ENCODE assay signal across 7 mouse cellular contexts in genomic region chr12:77240372-77240771, GRCm38 (mm10). TPM values are rescaled to one million over a fixed set of nuclear protein-coding genes. Genes with fewer than 3 reads are reported as not detected.
DNase-seq lines count a peak whose midpoint lies in the region; ATAC-seq and TF ChIP-seq lines count a peak whose summit lies in the region.

No protein-coding gene starts in this region.

- DNase-seq in lung, embryonic 14.5 days: peak; percentile 40
- no peak for DNase-seq in lung, adult 18-20 months
- peak; percentile 35 for DNase-seq in c-Kit-positive CD71-positive TER-119-negative erythroid progenitor cells, embryonic 14.5 days (ENCODE audit: low read depth)
- DNase-seq in gastrocnemius, postnatal 25 days: no peak
- DNase-seq in adrenal gland, postnatal 4 days (ENCODE audit: low spot score in 2 of 2): no peak

- TF ChIP-seq CTCF in lung, embryonic 14.5 days (IDR thresholded peaks at IDR 0.05; ENCODE audit: low read depth): no peak

- no peak overlapping the region for H3K9ac ChIP-seq in lung, embryonic 14.5 days
- H3K9ac ChIP-seq in hindbrain, embryonic 13.5 days: no peak overlapping the region
- H3K9ac ChIP-seq in neural tube, embryonic 13.5 days: no peak overlapping the region

- ATAC-seq in lung, embryonic 14.5 days (ENCODE audit: insufficient read depth): no peak
- no peak for ATAC-seq in hindbrain, embryonic 13.5 days (ENCODE audit: low FRiP score)
- ATAC-seq in neural tube, embryonic 13.5 days (ENCODE audit: low read depth): no peak

- peak overlapping the region; percentile 41; the same call in 1 of the 2 replicates for H3K4me2 ChIP-seq in lung, embryonic 14.5 days
- H3K4me2 ChIP-seq in hindbrain, embryonic 13.5 days: peak overlapping the region; percentile 83
- H3K4me2 ChIP-seq in neural tube, embryonic 13.5 days: peak overlapping the region; percentile 83

- H3K4me3 ChIP-seq in lung, embryonic 14.5 days (ENCODE audit: low read depth, low read length): peak overlapping the region; percentile 8; the same call in 1 of the 2 replicates
- peak overlapping the region; percentile 31 for H3K4me3 ChIP-seq in hindbrain, embryonic 13.5 days
- peak overlapping the region; percentile 27 for H3K4me3 ChIP-seq in neural tube, embryonic 13.5 days

- H3K27me3 ChIP-seq in lung, embryonic 14.5 days (ENCODE audit: insufficient read depth, low read length): no peaks in the 10 kb centered on the region
- no peaks in the 10 kb centered on the region for H3K27me3 ChIP-seq in hindbrain, embryonic 13.5 days
- no peaks in the 10 kb centered on the region for H3K27me3 ChIP-seq in neural tube, embryonic 13.5 days

- no peaks in the 10 kb centered on the region for H3K36me3 ChIP-seq in lung, embryonic 14.5 days (ENCODE audit: insufficient read depth)
- H3K36me3 ChIP-seq in hindbrain, embryonic 13.5 days: no peaks in the 10 kb centered on the region
- H3K36me3 ChIP-seq in neural tube, embryonic 13.5 days: no peaks in the 10 kb centered on the region

- no peaks in the 10 kb centered on the region for H3K9me3 ChIP-seq in lung, embryonic 14.5 days (ENCODE audit: low read depth, low read length)
- no peaks in the 10 kb centered on the region for H3K9me3 ChIP-seq in hindbrain, embryonic 13.5 days
- H3K9me3 ChIP-seq in neural tube, embryonic 13.5 days: no peaks in the 10 kb centered on the region

- 31% methylated on average over 6 of the region's 6 CpGs for WGBS in lung, embryonic 14.5 days
- WGBS in hindbrain, embryonic 13.5 days: 58% methylated on average over 6 of the region's 6 CpGs
- 59% methylated on average over 6 of the region's 6 CpGs for WGBS in neural tube, embryonic 13.5 days

- H3K27ac ChIP-seq in lung, embryonic 14.5 days (ENCODE audit: low read depth): no peak overlapping the region
- no peak overlapping the region for H3K27ac ChIP-seq in hindbrain, embryonic 13.5 days
- no peak overlapping the region for H3K27ac ChIP-seq in neural tube, embryonic 13.5 days (replicated peaks)

- no peaks in the 10 kb centered on the region for H3K4me1 ChIP-seq in lung, embryonic 14.5 days (ENCODE audit: insufficient read depth)
- peaks cover 5% of the 10 kb centered on the region; the same call in 1 of the 2 replicates for H3K4me1 ChIP-seq in hindbrain, embryonic 13.5 days (replicated peaks)
- H3K4me1 ChIP-seq in neural tube, embryonic 13.5 days (replicated peaks): peaks cover 13% of the 10 kb centered on the region

RNA-seq across cellular contexts. Expression of gene Fut8, which starts 2.4 kb away (rescaled TPM):
- polyA plus RNA-seq in lung, embryonic 14.5 days (2014; fragmentation: Nextera tagmentation; extraction: Ambion mirVana): 28.5 and 29.4 TPM in 2 replicates
- 49.3 and 50.7 TPM in 2 replicates for polyA plus RNA-seq in hindbrain, embryonic 13.5 days (2015; fragmentation: Nextera tagmentation; extraction: Ambion mirVana)
- polyA plus RNA-seq in neural tube, embryonic 13.5 days (2015; fragmentation: Nextera tagmentation; extraction: Ambion mirVana): 49.6 and 53.5 TPM in 2 replicates
- 10 to 100 TPM; 12.2 to 14.5 TPM for total RNA-seq in gastrocnemius, postnatal 25 days (2021)
- total RNA-seq in adrenal gland, postnatal 4 days (2021): 10 to 100 TPM; 60.0 to 60.8 TPM

Comparison
In these comparisons a context has a peak if more than half of its experiments do, and no peak if none do; other contexts are left out.
1. DNase-seq: peak in lung, embryonic 14.5 days (single experiment) and c-Kit-positive CD71-positive TER-119-negative erythroid progenitor cells, embryonic 14.5 days (single experiment); none in lung, adult 18-20 months (0 of 2), gastrocnemius, postnatal 25 days (single experiment) and adrenal gland, postnatal 4 days (0 of 2).
2. Peak in every context shown above with its lines, with median percentiles within 50 percentile points of each other: H3K4me2 ChIP-seq and H3K4me3 ChIP-seq.